Mouse (Mus musculus) embryonic facial prominence, embryonic 15.5 days (tissue): ENCODE data around the gene Mrpl51. TPM values are rescaled to one million over a fixed set of nuclear protein-coding genes. Genes with fewer than 3 reads are reported as not detected.
A peak's percentile ranks its signal among the peaks of the same experiment; 100 is the strongest.

Experiments
- ATAC-seq: fragments of 200-750 bp; cut with Nextera tagmentation; 2 replicates; pipeline ENCODE4 v1.8.0; 2017; ENCODE audit warnings: low read depth, moderate TSS enrichment; ENCODE audit not compliant: insufficient number of reproducible peaks, low FRiP score, low TSS enrichment
- H3K27ac ChIP-seq: fragments of 300-500 bp; sonication (generic); replicated peaks from 2 replicates; pipeline ENCODE4 v1.5.1; 2015; ENCODE audit warnings: mild to moderate bottlenecking, inconsistent platforms
- H3K27me3 ChIP-seq: fragments of 300-500 bp; sonication (generic); 2 replicates; pipeline ENCODE4 v1.6.1; 2015; ENCODE audit warnings: inconsistent platforms
- H3K36me3 ChIP-seq: fragments of 300-500 bp; sonication (generic); 2 replicates; pipeline ENCODE4 v1.6.1; 2015; ENCODE audit warnings: mild to moderate bottlenecking, inconsistent platforms
- H3K4me1 ChIP-seq: fragments of 300-500 bp; sonication (generic); 2 replicates; pipeline ENCODE4 v1.6.1; 2015; ENCODE audit warnings: inconsistent platforms
- H3K4me2 ChIP-seq: fragments of 300-500 bp; sonication (generic); replicated peaks from 2 replicates; pipeline ENCODE4 v1.6.1; 2015; ENCODE audit warnings: mild to moderate bottlenecking, inconsistent platforms
- H3K4me3 ChIP-seq: fragments of 300-500 bp; sonication (generic); replicated peaks from 2 replicates; pipeline ENCODE4 v1.5.1; 2015; ENCODE audit warnings: mild to moderate bottlenecking, inconsistent platforms
- H3K9ac ChIP-seq: fragments of 300-500 bp; sonication (generic); 2 replicates; pipeline ENCODE4 v1.6.1; 2015; ENCODE audit warnings: inconsistent platforms
- H3K9me3 ChIP-seq: fragments of 300-500 bp; sonication (generic); replicated peaks from 2 replicates; pipeline ENCODE4 v1.6.1; 2016; ENCODE audit warnings: inconsistent platforms
- WGBS: fragments of 180-500 bp; shearing (Covaris S2); methylation state at CpG from one replicate; pipeline ENCODE4 v1.1.7; 2015; 5-methylcytosine and 5-hydroxymethylcytosine counted together
- polyA plus RNA-seq: library from polyadenylated mRNA; unstranded; fragments of >200 nt; fragmentation: Nextera tagmentation; extraction: Ambion mirVana; gene quantifications from 2 replicates; pipeline ENCODE4 v1.2.1, GENCODE M21; 2015

Gene Mrpl51
- polyA plus RNA-seq, 1 experiment from 2014 or later = 198 TPM

- WGBS = 19% methylated on average over 10 of the region's 10 CpGs
- Histone ChIP-seq H3K4me1 (peaks cover 34% of the 10 kb centered on the region), H3K9me3 (no peaks in the 10 kb centered on the region), H3K36me3 (peaks cover 59% of the 10 kb centered on the region), H3K4me2 (peak overlapping the region; percentile 85), H3K9ac (0 out of 2 replicates have a peak overlapping the region, but pooled peaks have one; percentile 28), H3K4me3 (peak overlapping the region; percentile 95), H3K27ac (peak overlapping the region; percentile 94), H3K27me3 (no peaks in the 10 kb centered on the region)
- peak; percentile 48; the same call in 1 of the 2 replicates for ATAC-seq
These were observed 24.5 kb upstream of the Mrpl51 start for GRCm38 (mm10) chr6:125166861-125167650.

GRCm38 (mm10) chr6:125168086-125168485 lies 23.5 kb upstream of the Mrpl51 start:
- 89% methylated on average over 14 of the region's 14 CpGs for WGBS
- Histone ChIP-seq H3K27ac (0 out of 2 replicates have a peak overlapping the region, but pooled peaks have one; percentile 94), H3K27me3 (no peaks in the 10 kb centered on the region), H3K4me2 (no peak overlapping the region), H3K9me3 (no peaks in the 10 kb centered on the region), H3K36me3 (peaks cover 64% of the 10 kb centered on the region), H3K4me1 (peaks cover 34% of the 10 kb centered on the region), H3K9ac (no peak overlapping the region), H3K4me3 (no peak overlapping the region)
- no peak for ATAC-seq

- no peak for ATAC-seq
- Histone ChIP-seq H3K4me1 (peaks cover 21% of the 10 kb centered on the region), H3K27ac (no peak overlapping the region), H3K27me3 (no peaks in the 10 kb centered on the region), H3K9ac (no peak overlapping the region), H3K9me3 (no peaks in the 10 kb centered on the region), H3K4me2 (no peak overlapping the region), H3K36me3 (peaks cover 76% of the 10 kb centered on the region), H3K4me3 (no peak overlapping the region)
- 86% methylated on average over 6 of the region's 6 CpGs for WGBS
These were observed 21.4 kb upstream of the Mrpl51 start for GRCm38 (mm10) chr6:125170194-125170593.

GRCm38 (mm10) chr6:125172474-125172873 lies 19.1 kb upstream of the Mrpl51 start:
- 74% methylated on average over 2 of the region's 2 CpGs for WGBS
- Histone ChIP-seq H3K36me3 (peaks cover 98% of the 10 kb centered on the region), H3K4me3 (no peak overlapping the region), H3K4me2 (no peak overlapping the region), H3K4me1 (peaks cover 4% of the 10 kb centered on the region), H3K27ac (no peak overlapping the region), H3K27me3 (no peaks in the 10 kb centered on the region), H3K9me3 (no peaks in the 10 kb centered on the region), H3K9ac (no peak overlapping the region)
- no peak for ATAC-seq

GRCm38 (mm10) chr6:125173256-125173655 lies 18.3 kb upstream of the Mrpl51 start:
- no peak overlapping the region for H3K4me3 ChIP-seq
- no peak overlapping the region for H3K4me2 ChIP-seq
- H3K27me3 ChIP-seq = no peaks in the 10 kb centered on the region
- no peaks in the 10 kb centered on the region for H3K4me1 ChIP-seq
- H3K36me3 ChIP-seq = peaks cover 100% of the 10 kb centered on the region
- H3K9ac ChIP-seq = no peak overlapping the region
- WGBS = 92% methylated on average over 7 of the region's 7 CpGs
- no peaks in the 10 kb centered on the region for H3K9me3 ChIP-seq
- ATAC-seq = no peak
- H3K27ac ChIP-seq = no peak overlapping the region

- no peak overlapping the region for H3K27ac ChIP-seq
- no peaks in the 10 kb centered on the region for H3K9me3 ChIP-seq
- H3K27me3 ChIP-seq = no peaks in the 10 kb centered on the region
- no peak overlapping the region for H3K4me2 ChIP-seq
- 89% methylated on average over 5 of the region's 5 CpGs for WGBS
- ATAC-seq = no peak
- no peak overlapping the region for H3K9ac ChIP-seq
- no peak overlapping the region for H3K4me3 ChIP-seq
- H3K4me1 ChIP-seq = no peaks in the 10 kb centered on the region
- peaks cover 97% of the 10 kb centered on the region for H3K36me3 ChIP-seq
These were observed 16.1 kb upstream of the Mrpl51 start for GRCm38 (mm10) chr6:125175469-125175868.

- Histone ChIP-seq H3K27ac (no peak overlapping the region), H3K4me2 (no peak overlapping the region), H3K27me3 (no peaks in the 10 kb centered on the region), H3K4me1 (no peaks in the 10 kb centered on the region), H3K4me3 (no peak overlapping the region), H3K9ac (no peak overlapping the region), H3K9me3 (no peaks in the 10 kb centered on the region), H3K36me3 (peaks cover 93% of the 10 kb centered on the region)
- ATAC-seq = no peak
- WGBS = 92% methylated on average over 7 of the region's 7 CpGs
These were observed 12.0 kb upstream of the Mrpl51 start for GRCm38 (mm10) chr6:125179601-125180000.

GRCm38 (mm10) chr6:125182133-125182532 lies 9.5 kb upstream of the Mrpl51 start:
- H3K9ac ChIP-seq = no peak overlapping the region

GRCm38 (mm10) chr6:125186203-125186602 lies 5.4 kb upstream of the Mrpl51 start:
- Histone ChIP-seq H3K4me1 (no peaks in the 10 kb centered on the region), H3K27me3 (no peaks in the 10 kb centered on the region), H3K9ac (no peak overlapping the region), H3K27ac (no peak overlapping the region), H3K36me3 (peaks cover 77% of the 10 kb centered on the region), H3K9me3 (no peaks in the 10 kb centered on the region), H3K4me2 (no peak overlapping the region), H3K4me3 (no peak overlapping the region)
- 93% methylated on average over 10 of the region's 10 CpGs for WGBS
- no peak for ATAC-seq

More at GRCm38 (mm10) chr6:125182133-125182532, 9.5 kb upstream of the Mrpl51 start:
- Histone ChIP-seq H3K27ac (no peak overlapping the region), H3K4me1 (no peaks in the 10 kb centered on the region), H3K27me3 (no peaks in the 10 kb centered on the region), H3K4me2 (no peak overlapping the region), H3K9me3 (no peaks in the 10 kb centered on the region), H3K36me3 (peaks cover 93% of the 10 kb centered on the region), H3K4me3 (no peak overlapping the region)
- 79% methylated on average over 5 of the region's 5 CpGs for WGBS
- ATAC-seq = no peak

GRCm38 (mm10) chr6:125190816-125191215 lies 785 bp upstream of the Mrpl51 start:
- Histone ChIP-seq H3K36me3 (peaks cover 53% of the 10 kb centered on the region), H3K4me2 (peak overlapping the region; percentile 78), H3K27ac (peak overlapping the region; percentile 100), H3K4me1 (peaks cover 5% of the 10 kb centered on the region), H3K27me3 (no peaks in the 10 kb centered on the region), H3K9ac (peak overlapping the region; percentile 64), H3K4me3 (peak overlapping the region; percentile 80), H3K9me3 (no peaks in the 10 kb centered on the region)
- ATAC-seq = no peak

GRCm38 (mm10) chr6:125192016-125192714 lies 564 bp downstream of the Mrpl51 start:
- Histone ChIP-seq H3K4me2 (peak overlapping the region; percentile 78), H3K36me3 (peaks cover 40% of the 10 kb centered on the region), H3K9ac (peak overlapping the region; percentile 65), H3K4me3 (peak overlapping the region; percentile 80), H3K27ac (peak overlapping the region; percentile 100), H3K9me3 (no peaks in the 10 kb centered on the region), H3K27me3 (no peaks in the 10 kb centered on the region), H3K4me1 (peaks cover 5% of the 10 kb centered on the region)
- ATAC-seq = peak; percentile 92
- WGBS = under 1% methylated on average over 34 of the region's 34 CpGs
